Mouse (Mus musculus) forebrain, embryonic 15.5 days (tissue): ENCODE measurements around the gene Lancl3. TPM values are rescaled to one million over a fixed set of nuclear protein-coding genes. Genes with fewer than 3 reads are reported as not detected.
A peak's percentile ranks its signal among the peaks of the same experiment; 100 is the strongest.

Source experiments
- ATAC-seq: fragments of 200-750 bp; cut with Nextera tagmentation; replicated peaks from 2 replicates; pipeline ENCODE4 v1.8.0; 2017; ENCODE audit warnings: mild to moderate bottlenecking, moderate TSS enrichment, moderate library complexity
- H3K27ac ChIP-seq: fragments of 300-500 bp; sonication (generic); replicated peaks from 2 replicates; pipeline ENCODE4 v1.5.1; 2015; ENCODE audit warnings: mild to moderate bottlenecking, inconsistent platforms
- H3K27me3 ChIP-seq: fragments of 300-500 bp; sonication (generic); 2 replicates; pipeline ENCODE4 v1.6.1; 2015; ENCODE audit warnings: inconsistent platforms
- H3K36me3 ChIP-seq: fragments of 300-500 bp; sonication (generic); 2 replicates; pipeline ENCODE4 v1.6.1; 2015; ENCODE audit warnings: mild to moderate bottlenecking, inconsistent platforms
- H3K4me1 ChIP-seq: fragments of 300-500 bp; sonication (generic); 2 replicates; pipeline ENCODE4 v1.6.1; 2015; ENCODE audit warnings: inconsistent platforms
- H3K4me2 ChIP-seq: fragments of 300-500 bp; sonication (generic); replicated peaks from 2 replicates; pipeline ENCODE4 v1.6.1; 2015; ENCODE audit warnings: mild to moderate bottlenecking, inconsistent platforms
- H3K4me3 ChIP-seq: fragments of 300-500 bp; sonication (generic); 2 replicates; pipeline ENCODE4 v1.5.1; 2015; ENCODE audit warnings: mild to moderate bottlenecking, inconsistent platforms
- H3K9ac ChIP-seq: fragments of 300-500 bp; sonication (generic); replicated peaks from 2 replicates; pipeline ENCODE4 v1.6.1; 2015; ENCODE audit warnings: mild to moderate bottlenecking, inconsistent platforms
- H3K9me3 ChIP-seq: fragments of 300-500 bp; sonication (generic); 2 replicates; pipeline ENCODE4 v1.6.1; 2016; ENCODE audit warnings: inconsistent platforms
- WGBS: fragments of 180-500 bp; shearing (Covaris S2); methylation state at CpG from one replicate; pipeline ENCODE4 v1.1.7; 2015; ENCODE audit warnings: mixed read lengths; 5-methylcytosine and 5-hydroxymethylcytosine counted together
- polyA plus RNA-seq: library from polyadenylated mRNA; unstranded; fragments of >200 nt; fragmentation: Nextera tagmentation; extraction: Ambion mirVana; gene quantifications from 2 replicates; pipeline ENCODE4 v1.2.1, GENCODE M21; 2015

The Lancl3 gene
- polyA plus RNA-seq, 1 experiment from 2014 or later: 8.0 TPM

- Histone ChIP-seq H3K4me2 (no peak overlapping the region), H3K4me1 (no peaks in the 10 kb centered on the region), H3K36me3 (no peaks in the 10 kb centered on the region), H3K4me3 (no peak overlapping the region), H3K9me3 (no peaks in the 10 kb centered on the region), H3K27me3 (no peaks in the 10 kb centered on the region), H3K9ac (no peak overlapping the region), H3K27ac (no peak overlapping the region)
- 70% methylated on average over 2 of the region's 2 CpGs for WGBS
- ATAC-seq: no peak
Measured at GRCm38 (mm10) chrX:9227105-9227504, 27.4 kb downstream of the Lancl3 start.

- H3K27ac ChIP-seq: 0 out of 2 replicates have a peak overlapping the region, but pooled peaks have one; percentile 34
- no peak overlapping the region for H3K4me3 ChIP-seq
- no peaks in the 10 kb centered on the region for H3K27me3 ChIP-seq
- ATAC-seq: no peak; the same call in 1 of the 2 replicates
- H3K4me2 ChIP-seq: no peak overlapping the region
- H3K4me1 ChIP-seq: peaks cover 14% of the 10 kb centered on the region; the same call in 1 of the 2 replicates
- H3K9ac ChIP-seq: no peak overlapping the region
- H3K36me3 ChIP-seq: no peaks in the 10 kb centered on the region
- WGBS: 45% methylated on average over 5 of the region's 5 CpGs
- H3K9me3 ChIP-seq: no peaks in the 10 kb centered on the region
Measured at GRCm38 (mm10) chrX:9240737-9241591, 41.3 kb downstream of the Lancl3 start.

GRCm38 (mm10) chrX:9243381-9243864 lies 43.7 kb downstream of the Lancl3 start:
- Histone ChIP-seq H3K4me1 (peaks cover 15% of the 10 kb centered on the region; the same call in 1 of the 2 replicates), H3K27ac (peak overlapping the region; percentile 69), H3K4me3 (no peak overlapping the region), H3K4me2 (no peak overlapping the region), H3K9me3 (no peaks in the 10 kb centered on the region), H3K9ac (no peak overlapping the region), H3K36me3 (no peaks in the 10 kb centered on the region), H3K27me3 (no peaks in the 10 kb centered on the region)
- ATAC-seq: peak; percentile 71
- WGBS: 45% methylated on average over 8 of the region's 8 CpGs

GRCm38 (mm10) chrX:9244603-9245336 lies 45.1 kb downstream of the Lancl3 start:
- Histone ChIP-seq H3K4me3 (no peak overlapping the region), H3K36me3 (no peaks in the 10 kb centered on the region), H3K9ac (no peak overlapping the region), H3K4me1 (peaks cover 22% of the 10 kb centered on the region; the same call in 1 of the 2 replicates), H3K27me3 (no peaks in the 10 kb centered on the region), H3K27ac (no peak overlapping the region; the same call in 1 of the 2 replicates), H3K4me2 (no peak overlapping the region), H3K9me3 (no peaks in the 10 kb centered on the region)
- WGBS: 62% methylated on average over 12 of the region's 12 CpGs
- peak; percentile 57 for ATAC-seq

- Histone ChIP-seq H3K4me1 (peaks cover 13% of the 10 kb centered on the region; the same call in 1 of the 2 replicates), H3K9ac (no peak overlapping the region), H3K27me3 (no peaks in the 10 kb centered on the region), H3K4me3 (no peak overlapping the region), H3K9me3 (no peaks in the 10 kb centered on the region), H3K4me2 (no peak overlapping the region), H3K36me3 (no peaks in the 10 kb centered on the region), H3K27ac (0 out of 2 replicates have a peak overlapping the region, but pooled peaks have one; percentile 8)
- peak; percentile 72 for ATAC-seq
- WGBS: 30% methylated on average over 5 of the region's 5 CpGs
Measured at GRCm38 (mm10) chrX:9248911-9249310, 49.2 kb downstream of the Lancl3 start.

GRCm38 (mm10) chrX:9253990-9254389 lies 54.3 kb downstream of the Lancl3 start:
- no peak overlapping the region for H3K9ac ChIP-seq
- no peak overlapping the region for H3K4me3 ChIP-seq
- H3K36me3 ChIP-seq: no peaks in the 10 kb centered on the region
- no peak for ATAC-seq
- no peaks in the 10 kb centered on the region for H3K27me3 ChIP-seq
- no peaks in the 10 kb centered on the region for H3K9me3 ChIP-seq
- H3K4me1 ChIP-seq: peaks cover 2% of the 10 kb centered on the region; the same call in 1 of the 2 replicates
- WGBS: 84% methylated on average over 10 of the region's 10 CpGs
- H3K4me2 ChIP-seq: no peak overlapping the region
- no peak overlapping the region for H3K27ac ChIP-seq

- no peaks in the 10 kb centered on the region for H3K36me3 ChIP-seq
- WGBS: 85% methylated on average over 3 of the region's 3 CpGs
- H3K9ac ChIP-seq: no peak overlapping the region
- ATAC-seq: no peak
- no peaks in the 10 kb centered on the region for H3K9me3 ChIP-seq
- H3K4me1 ChIP-seq: no peaks in the 10 kb centered on the region
- no peaks in the 10 kb centered on the region for H3K27me3 ChIP-seq
- no peak overlapping the region for H3K4me2 ChIP-seq
- H3K4me3 ChIP-seq: no peak overlapping the region
- no peak overlapping the region for H3K27ac ChIP-seq
Measured at GRCm38 (mm10) chrX:9254901-9255300, 55.2 kb downstream of the Lancl3 start.

- ATAC-seq: no peak
- H3K27ac ChIP-seq: no peak within 1 kb of the TSS
- H3K4me2 ChIP-seq: no peak within 1 kb of the TSS
- H3K4me3 ChIP-seq: no peak within 1 kb of the TSS
- no peak within 1 kb of the TSS for H3K9ac ChIP-seq
- no peaks in the 10 kb centered on the region for H3K4me1 ChIP-seq
- WGBS: 80% methylated on average over 5 of the region's 5 CpGs
- H3K27me3 ChIP-seq: no peaks in the 10 kb centered on the region
- no peaks in the 10 kb centered on the region for H3K9me3 ChIP-seq
- H3K36me3 ChIP-seq: no peaks in the 10 kb centered on the region
Measured at GRCm38 (mm10) chrX:9256766-9257165, 57.1 kb downstream of the Lancl3 start, which contains the start of gene Gm14862. Gm14862 (minus strand) TSS chrX:9256899.

GRCm38 (mm10) chrX:9257831-9258230 lies 58.1 kb downstream of the Lancl3 start:
- Histone ChIP-seq H3K27ac (no peak overlapping the region), H3K4me1 (no peaks in the 10 kb centered on the region), H3K4me3 (no peak overlapping the region), H3K9ac (no peak overlapping the region), H3K4me2 (no peak overlapping the region), H3K9me3 (no peaks in the 10 kb centered on the region), H3K27me3 (no peaks in the 10 kb centered on the region), H3K36me3 (no peaks in the 10 kb centered on the region)
- 95% methylated on average over 7 of the region's 7 CpGs for WGBS
- no peak for ATAC-seq

GRCm38 (mm10) chrX:9259267-9259666 lies 59.6 kb downstream of the Lancl3 start:
- WGBS: 83% methylated on average over 1 of the region's 1 CpGs
- H3K4me1 ChIP-seq: no peaks in the 10 kb centered on the region
- H3K9me3 ChIP-seq: no peaks in the 10 kb centered on the region
- no peak overlapping the region for H3K4me2 ChIP-seq
- H3K4me3 ChIP-seq: no peak overlapping the region
- H3K27ac ChIP-seq: no peak overlapping the region
- no peaks in the 10 kb centered on the region for H3K27me3 ChIP-seq
- no peak overlapping the region for H3K9ac ChIP-seq
- no peak for ATAC-seq
- no peaks in the 10 kb centered on the region for H3K36me3 ChIP-seq

GRCm38 (mm10) chrX:9271112-9271511 lies 71.4 kb downstream of the Lancl3 start:
- Histone ChIP-seq H3K4me1 (no peaks in the 10 kb centered on the region), H3K27me3 (no peaks in the 10 kb centered on the region), H3K9ac (no peak overlapping the region), H3K36me3 (no peaks in the 10 kb centered on the region), H3K4me2 (no peak overlapping the region), H3K9me3 (no peaks in the 10 kb centered on the region), H3K4me3 (no peak overlapping the region), H3K27ac (no peak overlapping the region)
- 55% methylated on average over 3 of the region's 3 CpGs for WGBS
- no peak for ATAC-seq

- Histone ChIP-seq H3K36me3 (no peaks in the 10 kb centered on the region), H3K4me3 (peak overlapping the region; percentile 58), H3K4me1 (no peaks in the 10 kb centered on the region), H3K27ac (peak overlapping the region; percentile 12; the same call in 1 of the 2 replicates), H3K9ac (peak overlapping the region; percentile 36; the same call in 1 of the 2 replicates), H3K9me3 (no peaks in the 10 kb centered on the region), H3K4me2 (peak overlapping the region; percentile 44), H3K27me3 (no peaks in the 10 kb centered on the region)
- peak; percentile 17; the same call in 1 of the 2 replicates for ATAC-seq
- WGBS: 18% methylated on average over 8 of the region's 8 CpGs
Measured at GRCm38 (mm10) chrX:9271947-9272459, 72.3 kb downstream of the Lancl3 start.
